Mouse (Mus musculus) right cerebral cortex, postnatal 14 days (tissue): ENCODE results near the gene Sell.
A peak's percentile ranks its signal among the peaks of the same experiment; 100 is the strongest.

ENCODE experiments used
- DNase-seq: peaks from one replicate; pipeline ENCODE4 v3.0.0; 2022

Gene Sell

GRCm38 (mm10) chr1:164076441-164076840 is 14.7 kb downstream of the Sell start:
- DNase-seq = no peak

- DNase-seq = no peak
Observed at GRCm38 (mm10) chr1:164077031-164077430, 15.2 kb downstream of the Sell start.

GRCm38 (mm10) chr1:164078323-164078741 is 16.6 kb downstream of the Sell start:
- DNase-seq = no peak

- DNase-seq = no peak
Observed at GRCm38 (mm10) chr1:164079091-164079490, 17.3 kb downstream of the Sell start.

- no peak for DNase-seq
Observed at GRCm38 (mm10) chr1:164083046-164083445, 21.3 kb downstream of the Sell start.

GRCm38 (mm10) chr1:164086797-164087196 is 25.0 kb downstream of the Sell start:
- DNase-seq = no peak

- DNase-seq = no peak
Observed at GRCm38 (mm10) chr1:164087872-164088271, 26.1 kb downstream of the Sell start.

- no peak for DNase-seq
Observed at GRCm38 (mm10) chr1:164096780-164097179, 35.0 kb downstream of the Sell start.

- no peak for DNase-seq
Observed at GRCm38 (mm10) chr1:164097911-164098310, 36.1 kb downstream of the Sell start.

- DNase-seq = no peak
Observed at GRCm38 (mm10) chr1:164098372-164098771, 36.6 kb downstream of the Sell start.

GRCm38 (mm10) chr1:164109763-164110162 is 48.0 kb downstream of the Sell start:
- peak; percentile 11 for DNase-seq

- DNase-seq = no peak
Observed at GRCm38 (mm10) chr1:164110591-164111329, 49.0 kb downstream of the Sell start.

GRCm38 (mm10) chr1:164114280-164114679 is 52.5 kb downstream of the Sell start:
- no peak for DNase-seq

GRCm38 (mm10) chr1:164114947-164115493 is 53.2 kb downstream of the Sell start, which contains the start of gene Selp:
Gene Selp, plus strand, starts transcription at chr1:164115264.
- no peak for DNase-seq

- DNase-seq = no peak
Observed at GRCm38 (mm10) chr1:164115647-164116046, 53.9 kb downstream of the Sell start.

GRCm38 (mm10) chr1:164117869-164118268 is 56.1 kb downstream of the Sell start:
- DNase-seq = no peak

GRCm38 (mm10) chr1:164119892-164120776 is 58.4 kb downstream of the Sell start:
- no peak for DNase-seq

- DNase-seq = no peak
Observed at GRCm38 (mm10) chr1:164120777-164121158, 59.0 kb downstream of the Sell start.

- no peak for DNase-seq
Observed at GRCm38 (mm10) chr1:164123836-164124235, 62.1 kb downstream of the Sell start.

- no peak for DNase-seq
Observed at GRCm38 (mm10) chr1:164130013-164130412, 68.2 kb downstream of the Sell start.

- no peak for DNase-seq
Observed at GRCm38 (mm10) chr1:164132609-164133008, 70.8 kb downstream of the Sell start.
